Mouse (Mus musculus) spleen, adult 2 months (tissue): ENCODE measurements at regions not wholly inside any gene's neighbourhood (a gene's known extent, or its start where the extent isn't known, plus 50 kb on each side); places are given as distances from the start of the nearest gene placed in this dataset.

Source experiments
- CTCF ChIP-seq: fragments of 200-500 bp; IDR thresholded peaks from 2 replicates; pipeline ENCODE4 v1.5.1; 2011; ENCODE audit warnings: mild to moderate bottlenecking, inconsistent platforms; ENCODE audit not compliant: insufficient read depth, insufficient read length, insufficient replicate concordance; ENCODE audit errors: extremely low read depth
- POLR2A ChIP-seq: fragments of 200-500 bp; IDR thresholded peaks from 2 replicates; pipeline ENCODE4 v1.6.1; 2011; ENCODE audit warnings: low read depth, low read length, inconsistent platforms

DNA sequence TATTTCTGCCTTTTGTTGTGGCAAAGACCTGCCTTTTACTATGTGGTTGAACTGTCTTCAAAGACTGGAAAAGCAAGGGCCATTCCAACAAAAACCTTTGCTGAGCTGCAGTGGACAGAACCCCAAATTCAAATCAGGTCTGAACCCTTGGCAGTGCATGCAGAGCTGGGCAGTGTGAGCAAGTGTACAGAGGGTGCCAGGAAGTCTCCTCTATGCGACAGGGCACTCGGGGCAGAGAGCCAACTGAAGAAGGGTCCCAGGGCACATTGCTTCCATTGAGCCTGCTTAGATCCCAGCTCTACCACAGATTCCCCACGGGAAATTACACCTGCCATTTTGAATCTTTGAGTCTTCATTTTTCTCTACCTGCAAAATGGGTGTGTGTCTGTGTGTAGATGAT lies 79.0 kb upstream of the Smim23 start:
- no peak for TF ChIP-seq POLR2A
- no peak for TF ChIP-seq CTCF
